Mouse (Mus musculus) adrenal gland, postnatal 4 days (tissue): ENCODE results near the gene Itga11. TPM values are rescaled to one million over a fixed set of nuclear protein-coding genes. Genes with fewer than 3 reads are reported as not detected.
"Not testable (repeated sequence)": the region's sequence is repeated elsewhere in the genome, so short reads cannot be mapped to it uniquely, and the experiment has no call there.

Experiments
- DNase-seq, 2 experiments: peaks; one replicate each; pipeline ENCODE4 v3.0.0; 2021 to 2022; ENCODE audit warnings: low spot score in 2 of 2, mixed read lengths in 2 of 2
- long read RNA-seq, 2 experiments: library from polyadenylated mRNA; stranded (forward); transcript quantifications; one replicate each; pipeline ENCODE4 v2.0.0; 2021
- total RNA-seq, 2 experiments: library from RNA; stranded (reverse); gene quantifications; 2 replicates each; pipeline ENCODE4 v1.2.3; 2021

Gene Itga11
- total RNA-seq, result 1 to 10 TPM; 2.3 to 2.9 TPM
- long read RNA-seq, experiment 1, partial matches to known transcripts, result 3 of 8 reads
- long read RNA-seq, experiment 1, other reads (novel, unspliced or antisense), result 5 of 8 reads
- long read RNA-seq, experiment 2, partial matches to known transcripts, result 5 of 5 reads
- long read RNA-seq, experiment 2, other reads (novel, unspliced or antisense), result 0 of 5 reads

- peak in 1 of 2 experiments; percentile 4 for DNase-seq
Measured at GRCm38 (mm10) chr9:62677641-62678549, at the start of gene Itga11. Gene Itga11, plus strand, starts transcription at chr9:62677826.

- no peak for DNase-seq
Measured at GRCm38 (mm10) chr9:62630631-62631240, 46.9 kb upstream of the Itga11 start.

GRCm38 (mm10) chr9:62632392-62632791 is 45.2 kb upstream of the Itga11 start:
- no peak for DNase-seq

- no peak for DNase-seq
Measured at GRCm38 (mm10) chr9:62638045-62638444, 39.6 kb upstream of the Itga11 start.

GRCm38 (mm10) chr9:62639686-62640085 is 37.9 kb upstream of the Itga11 start:
- DNase-seq, result no peak

GRCm38 (mm10) chr9:62640188-62640587 is 37.4 kb upstream of the Itga11 start:
- DNase-seq, result no peak

- DNase-seq, result no peak
Measured at GRCm38 (mm10) chr9:62645716-62646400, 31.8 kb upstream of the Itga11 start.

- DNase-seq, result no peak
Measured at GRCm38 (mm10) chr9:62646721-62647183, 30.9 kb upstream of the Itga11 start.

GRCm38 (mm10) chr9:62649444-62649843 is 28.2 kb upstream of the Itga11 start:
- no peak for DNase-seq

GRCm38 (mm10) chr9:62650764-62651163 is 26.9 kb upstream of the Itga11 start:
- no peak for DNase-seq

- no peak for DNase-seq
Measured at GRCm38 (mm10) chr9:62654336-62654735, 23.3 kb upstream of the Itga11 start.

- no peak for DNase-seq
Measured at GRCm38 (mm10) chr9:62658016-62658415, 19.6 kb upstream of the Itga11 start.

GRCm38 (mm10) chr9:62659026-62659425 is 18.6 kb upstream of the Itga11 start:
- no peak for DNase-seq

- DNase-seq, result not testable (repeated sequence)
Measured at GRCm38 (mm10) chr9:62660971-62661370, 16.7 kb upstream of the Itga11 start.

GRCm38 (mm10) chr9:62663443-62663842 is 14.2 kb upstream of the Itga11 start:
- no peak for DNase-seq

GRCm38 (mm10) chr9:62664115-62664725 is 13.4 kb upstream of the Itga11 start:
- no peak for DNase-seq

- no peak for DNase-seq
Measured at GRCm38 (mm10) chr9:62665892-62666291, 11.7 kb upstream of the Itga11 start.

- DNase-seq, result no peak
Measured at GRCm38 (mm10) chr9:62668503-62668902, 9.1 kb upstream of the Itga11 start.

GRCm38 (mm10) chr9:62673241-62673640 is 4.4 kb upstream of the Itga11 start:
- DNase-seq, result no peak

- DNase-seq, result no peak
Measured at GRCm38 (mm10) chr9:62675172-62675571, 2.5 kb upstream of the Itga11 start.
